Mouse (Mus musculus): ENCODE results near the gene Nomo1.

Nomo1 gene

GRCm38 (mm10) chr7:46033109-46033869 is at the start of gene Nomo1:
TSS of gene Nomo1 (plus strand) at chr7:46033698.
- DNase-seq: peak; percentile 98 to 99

GRCm38 (mm10) chr7:45986893-45987292 is 46.6 kb upstream of the Nomo1 start:
- DNase-seq: no peak

GRCm38 (mm10) chr7:45988344-45988743 is 45.2 kb upstream of the Nomo1 start:
- DNase-seq: no peak

- no peak for DNase-seq
These were observed 41.0 kb upstream of the Nomo1 start for GRCm38 (mm10) chr7:45992470-45992869.

DNA sequence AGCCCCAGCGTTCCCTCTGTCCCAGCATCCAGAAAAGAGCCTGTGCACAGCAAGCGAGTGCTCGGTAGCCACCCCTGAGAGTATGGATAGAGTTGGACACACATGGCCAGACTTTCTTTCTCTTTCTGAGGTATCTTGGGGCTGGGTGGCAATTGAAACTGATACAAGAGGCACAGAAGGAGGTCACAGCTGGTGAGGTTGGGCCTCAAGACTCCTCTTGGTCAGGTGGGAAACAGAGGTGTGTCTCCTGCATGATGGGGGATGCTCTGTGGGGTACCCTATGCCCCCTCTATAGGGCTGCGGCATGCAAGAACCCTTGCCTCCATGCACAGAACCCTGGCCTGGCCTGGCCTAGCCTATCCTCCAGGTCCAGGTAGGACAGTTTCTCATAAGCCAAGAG is 32.9 kb upstream of the Nomo1 start:
- DNase-seq: no peak

- no peak for DNase-seq
These were observed 30.8 kb upstream of the Nomo1 start for GRCm38 (mm10) chr7:46002748-46003147.

GRCm38 (mm10) chr7:46009578-46009977 is 23.9 kb upstream of the Nomo1 start:
- DNase-seq: peak; percentile 76 to 82

DNA sequence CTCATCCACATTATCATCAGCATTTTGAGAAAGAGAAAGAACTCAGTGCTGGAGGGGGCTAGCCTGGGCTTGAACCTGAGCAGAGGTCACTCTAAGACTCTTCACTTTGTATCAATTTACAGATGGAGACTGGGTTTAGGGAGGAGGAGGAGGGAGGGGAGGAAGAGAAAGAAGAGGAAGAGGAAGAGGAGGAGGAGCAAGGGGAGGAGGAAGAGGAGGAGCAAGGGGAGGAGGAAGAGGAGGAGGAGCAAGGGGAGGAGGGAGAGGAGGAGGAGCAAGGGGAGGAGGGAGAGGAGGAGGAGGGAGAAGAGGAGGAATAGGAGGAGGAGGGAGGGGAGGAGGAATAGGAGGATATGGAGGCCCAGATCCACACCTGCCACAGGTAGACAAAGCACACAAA is 21.4 kb upstream of the Nomo1 start:
- DNase-seq: no peak

DNA sequence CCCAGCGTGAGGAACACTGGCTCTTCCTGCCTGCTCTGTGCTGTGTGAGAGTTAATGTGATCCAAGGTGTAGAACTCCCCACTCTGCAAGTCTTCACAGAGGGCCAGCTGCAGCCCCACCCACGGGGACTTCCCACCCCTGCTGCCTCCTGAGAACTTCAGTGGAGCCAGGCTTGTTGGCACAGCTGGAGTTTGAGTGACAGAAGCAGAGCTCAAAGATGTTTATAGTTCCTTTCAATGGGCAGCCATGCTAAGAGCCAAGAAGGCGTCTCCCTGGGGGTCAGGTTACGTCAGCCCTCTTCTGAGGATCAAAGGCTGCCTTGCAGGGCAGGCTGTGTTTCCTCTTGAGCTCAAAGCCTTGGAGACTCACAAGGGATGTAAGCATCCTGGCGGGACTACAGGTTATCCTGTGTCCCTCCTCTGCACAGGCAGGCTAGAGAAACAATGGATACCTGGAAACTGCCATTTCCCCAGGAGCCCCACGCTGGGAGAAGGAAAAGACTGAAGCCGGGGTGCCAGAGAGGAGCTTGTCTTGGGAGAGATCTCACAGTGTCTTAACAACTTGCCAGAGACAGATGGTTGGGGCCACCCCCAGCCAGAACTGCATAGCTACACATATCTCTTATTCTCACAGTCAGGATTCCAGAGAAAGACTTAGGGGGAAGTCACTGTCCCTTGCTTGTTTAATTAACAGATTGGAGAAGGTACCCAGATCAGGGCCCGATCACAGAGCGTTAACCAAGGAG is 20.1 kb upstream of the Nomo1 start:
- peak; percentile 59 to 72 for DNase-seq

DNA sequence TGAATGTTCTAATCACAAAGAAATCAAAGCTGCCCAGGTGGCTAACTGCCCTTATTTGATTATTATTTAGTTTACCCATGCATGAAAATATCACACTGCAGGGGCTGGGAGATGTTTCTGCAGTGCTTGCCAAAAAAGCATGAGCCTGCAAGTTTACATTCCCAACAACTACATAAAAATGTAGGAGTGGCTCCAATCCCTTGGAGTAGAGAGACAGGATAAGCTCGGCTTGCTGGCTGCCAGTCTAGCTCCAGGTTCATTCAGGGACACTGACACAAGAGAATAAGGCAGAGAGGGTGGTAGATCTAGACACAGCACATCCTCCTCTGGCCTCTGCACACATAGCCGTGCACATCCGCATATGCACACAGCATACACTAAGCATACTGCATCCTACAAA is 13.9 kb upstream of the Nomo1 start:
- DNase-seq: no peak

- DNase-seq: no peak
These were observed 11.5 kb upstream of the Nomo1 start for GRCm38 (mm10) chr7:46021951-46022350.

- no peak for DNase-seq
These were observed 8.1 kb upstream of the Nomo1 start for GRCm38 (mm10) chr7:46025436-46025835.

DNA sequence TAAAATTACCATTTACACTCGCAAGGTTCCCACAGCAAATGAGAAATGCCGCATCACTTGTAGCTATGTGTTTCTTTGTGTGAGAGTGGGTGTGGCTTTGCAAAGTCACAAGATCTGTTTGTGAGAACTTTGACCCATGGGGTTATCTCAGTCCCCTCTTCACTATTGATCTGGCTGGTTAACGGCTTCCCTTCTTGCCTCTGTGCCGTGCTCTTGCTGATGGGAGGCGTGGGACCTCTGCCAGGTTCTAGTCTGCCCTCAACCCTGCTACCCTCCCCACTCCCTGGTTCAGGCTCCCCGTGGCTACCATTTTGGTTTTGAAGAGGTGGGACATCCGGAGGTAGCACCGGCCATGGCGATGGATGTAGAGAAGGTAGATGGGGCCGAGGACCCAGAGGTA is 4.8 kb upstream of the Nomo1 start:
- no peak for DNase-seq

DNA sequence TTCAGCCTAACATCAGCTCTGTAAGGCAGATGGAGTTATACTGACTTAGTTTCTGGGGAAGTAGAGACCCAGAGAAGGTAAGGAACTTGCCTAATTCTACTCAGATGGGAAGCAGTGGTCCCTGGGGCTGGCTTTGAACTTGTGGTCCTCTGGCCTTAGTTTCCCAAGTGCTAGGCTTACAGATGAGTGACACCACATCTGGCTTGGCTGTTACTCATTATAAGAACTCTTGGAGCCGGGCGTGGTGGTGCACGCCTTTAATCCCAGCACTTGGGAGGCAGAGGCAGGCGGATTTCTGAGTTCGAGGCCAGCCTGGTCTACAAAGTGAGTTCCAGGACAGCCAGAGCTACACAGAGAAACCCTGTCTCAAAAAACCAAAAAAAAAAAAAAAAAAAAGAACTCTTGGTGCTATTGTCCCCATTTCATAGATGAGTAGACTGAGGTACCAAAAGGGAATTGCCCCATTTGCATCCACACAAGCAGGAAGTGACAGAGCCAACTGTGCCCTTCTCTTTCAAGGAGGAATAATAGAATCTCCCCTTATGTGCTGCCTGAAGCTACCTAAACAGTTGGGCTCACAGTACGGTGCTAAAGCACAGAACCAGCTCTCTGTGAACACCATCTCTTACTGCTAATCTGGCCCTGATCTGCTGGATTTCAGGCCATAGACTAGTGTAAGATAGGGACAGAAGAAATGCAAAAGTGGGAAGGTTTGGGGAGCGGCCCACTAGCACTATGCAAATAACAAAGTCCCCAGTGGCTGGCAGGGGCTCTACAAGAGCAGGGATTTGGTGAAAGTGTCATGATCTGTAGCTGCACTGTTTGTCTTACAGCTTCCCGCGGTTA is 4.0 kb upstream of the Nomo1 start:
- DNase-seq: no peak

DNA sequence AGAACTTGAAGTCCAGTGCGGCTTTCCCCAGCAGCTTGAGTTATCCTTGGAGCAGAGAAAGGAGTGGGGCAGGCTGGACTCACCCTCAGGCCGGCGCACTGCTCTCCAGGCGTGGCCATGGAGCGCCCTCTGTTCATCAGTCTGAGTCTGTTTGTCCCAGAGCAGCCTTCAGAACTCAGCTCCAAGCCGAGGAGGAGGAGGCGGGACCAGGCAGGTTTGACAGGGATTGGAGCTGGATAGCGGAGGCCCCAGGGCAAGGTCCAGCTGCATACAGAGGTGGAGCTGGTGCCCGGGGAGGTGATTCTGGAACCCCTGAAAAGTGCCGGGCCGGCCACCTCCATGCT is 3.4 kb upstream of the Nomo1 start, which contains the start of gene Abcc6:
Abcc6 (minus strand) TSS at position 158 of the 344 bp plus-strand sequence.
- peak; percentile 57 to 73 for DNase-seq

DNA sequence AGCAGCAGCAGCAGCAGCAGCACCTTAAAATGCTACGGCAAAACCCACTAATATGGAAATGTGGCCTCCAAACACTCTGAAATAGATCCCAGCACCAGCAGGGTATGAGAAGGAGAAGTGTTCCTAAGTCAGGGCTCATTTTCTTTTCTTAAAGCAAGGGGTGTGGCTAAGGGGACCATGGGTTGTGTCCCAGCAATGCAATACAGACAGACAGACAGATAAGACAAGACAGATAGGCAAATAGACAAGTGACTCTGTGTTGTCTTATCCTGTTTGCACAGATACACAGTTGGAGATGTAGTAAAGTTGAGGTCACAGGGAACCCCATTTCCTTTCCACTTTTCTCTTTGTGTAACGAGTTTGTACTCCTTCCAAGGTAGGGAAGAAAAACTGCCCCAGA is 2.4 kb upstream of the Nomo1 start:
- no peak for DNase-seq

DNA sequence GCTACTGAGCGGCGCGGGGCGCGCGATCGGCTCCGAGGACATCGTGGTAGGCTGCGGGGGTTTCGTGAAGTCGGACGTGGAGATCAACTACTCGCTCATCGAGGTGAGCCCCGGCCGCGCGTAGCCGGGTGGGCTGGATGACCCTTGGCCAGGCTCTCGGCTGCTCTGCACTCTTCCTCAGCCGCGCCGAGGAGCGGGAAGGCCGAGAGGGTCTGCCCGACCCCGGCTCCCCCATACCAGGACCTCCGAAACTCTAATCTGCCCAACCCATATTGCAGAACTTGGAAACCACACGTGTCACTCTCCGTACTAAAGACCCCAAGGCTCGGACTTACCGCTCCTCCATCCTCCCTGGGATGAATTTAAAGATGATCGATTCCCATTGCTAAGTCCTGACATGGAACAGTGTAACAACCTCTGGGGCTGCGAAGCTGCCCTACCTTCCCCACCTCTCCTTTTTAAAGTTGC is 406 bp downstream of the Nomo1 start:
- no peak for DNase-seq

DNA sequence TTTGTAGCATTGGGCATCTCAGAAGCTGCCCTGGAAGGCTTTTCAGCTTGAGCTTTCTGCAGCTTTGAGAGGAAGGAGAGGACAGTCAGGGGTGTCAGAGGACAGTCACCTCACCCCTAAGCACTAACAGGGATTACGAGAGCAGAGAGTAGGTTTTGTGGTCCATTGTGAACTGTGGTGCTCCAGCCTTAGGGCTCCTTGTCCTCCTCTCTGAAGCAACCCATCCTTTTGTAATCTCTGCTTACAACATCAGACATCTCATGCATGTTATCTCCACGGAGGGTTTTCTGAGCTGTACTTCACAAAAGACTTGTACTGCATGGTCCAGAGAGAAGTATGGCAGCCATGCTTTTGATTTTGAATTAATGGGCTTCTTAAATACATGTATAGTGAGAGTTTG is 1.5 kb downstream of the Nomo1 start:
- no peak for DNase-seq

GRCm38 (mm10) chr7:46035468-46035867 is 2.0 kb downstream of the Nomo1 start:
- DNase-seq: no peak

DNA sequence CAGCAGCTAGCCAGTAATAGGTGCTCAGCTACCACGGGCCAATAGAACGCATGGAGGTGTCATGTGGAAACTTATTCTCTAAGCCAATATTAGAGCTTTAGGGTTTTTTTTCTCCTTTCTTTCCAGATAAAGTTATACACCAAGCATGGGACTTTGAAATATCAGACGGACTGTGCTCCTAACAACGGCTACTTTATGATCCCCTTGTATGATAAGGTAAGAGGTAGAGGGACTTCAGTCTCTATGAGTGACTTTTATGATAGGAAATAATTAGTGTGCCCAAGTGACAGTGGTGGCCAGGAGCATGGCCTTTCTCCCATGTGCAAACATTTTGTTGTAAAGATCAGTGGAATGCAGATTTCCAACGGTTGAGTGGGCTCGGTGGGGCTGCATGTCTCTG is 3.9 kb downstream of the Nomo1 start:
- DNase-seq: no peak

DNA sequence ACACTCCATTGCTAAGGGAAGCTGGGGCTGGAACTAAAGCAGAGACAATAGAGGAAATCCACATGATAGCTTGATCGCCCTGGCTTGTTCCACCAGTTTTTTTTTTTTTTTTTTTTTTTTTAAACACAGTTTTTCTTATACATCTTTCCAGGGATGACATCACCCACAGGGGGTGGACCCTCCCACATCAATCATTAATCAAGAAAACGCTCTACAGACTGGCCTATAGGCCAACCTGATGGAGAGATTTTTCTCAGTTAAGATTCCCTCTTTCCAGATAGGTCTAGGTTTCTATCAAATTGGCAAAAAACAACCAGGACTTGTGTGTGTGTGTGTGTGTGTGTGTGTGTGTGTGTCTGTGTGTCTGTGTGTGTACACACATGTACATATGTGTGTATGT is 6.4 kb downstream of the Nomo1 start:
- no peak for DNase-seq

GRCm38 (mm10) chr7:46044106-46044505 is 10.6 kb downstream of the Nomo1 start:
- DNase-seq: no peak

GRCm38 (mm10) chr7:46045882-46046281 is 12.4 kb downstream of the Nomo1 start:
- no peak for DNase-seq
